Mouse (Mus musculus): ENCODE results near the gene Dlgap5. TPM values are rescaled to one million over a fixed set of nuclear protein-coding genes. Genes with fewer than 3 reads are reported as not detected.

Gene Dlgap5
- 0.96 and 7.9 TPM in 2 replicates for polyA plus RNA-seq (2012; ENCODE audit: low replicate concordance)

GRCm38 (mm10) chr14:47417775-47418665 is at the start of gene Dlgap5:
Gene Dlgap5, minus strand, starts transcription at chr14:47418407.

DNA sequence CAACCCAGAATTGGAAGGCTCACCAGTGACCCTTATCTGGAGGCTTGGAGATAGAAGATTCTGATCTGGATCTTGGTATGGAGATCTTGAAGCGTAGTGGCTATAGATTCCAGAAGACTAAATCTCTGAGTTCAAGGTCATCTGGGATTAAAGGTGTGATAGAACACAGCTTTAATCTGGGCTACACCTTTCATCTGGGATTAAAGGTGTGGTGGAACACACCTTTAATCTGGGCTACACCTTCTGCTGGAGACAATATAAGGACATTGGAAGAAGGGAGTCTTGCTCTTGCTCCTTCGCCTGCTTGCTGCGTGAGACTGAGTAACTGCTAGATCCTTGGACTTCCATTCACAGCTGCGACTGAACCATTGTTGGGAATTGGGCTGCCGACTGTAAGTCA is 31.9 kb upstream of the Dlgap5 start, which contains the start of gene Fbxo34:
Gene Fbxo34, plus strand, starts transcription at position 301 of the 400 bp plus-strand sequence.

GRCm38 (mm10) chr14:47367461-47367860 is 50.7 kb downstream of the Dlgap5 start, which contains the start of gene Lgals3:
Gene Lgals3, plus strand, starts transcription at chr14:47367751.

Other genes starting within 250 kb of the Dlgap5 start
- gene Gch1, start 229.0 kb downstream of the Dlgap5 start, polyA plus RNA-seq (2012; ENCODE audit: low replicate concordance) = 13.9 and 20.5 TPM in 2 replicates
- gene Wdhd1, start 141.6 kb downstream of the Dlgap5 start, polyA plus RNA-seq (2012; ENCODE audit: low replicate concordance) = 0.61 and 2.8 TPM in 2 replicates
- gene Socs4, start 141.5 kb downstream of the Dlgap5 start, polyA plus RNA-seq (2012; ENCODE audit: low replicate concordance) = 4.6 and 5.2 TPM in 2 replicates
- gene Mapk1ip1l, start 120.1 kb downstream of the Dlgap5 start, polyA plus RNA-seq (2012; ENCODE audit: low replicate concordance) = 50.9 and 168 TPM in 2 replicates
- gene Lgals3, start 50.7 kb downstream of the Dlgap5 start, polyA plus RNA-seq (2012; ENCODE audit: low replicate concordance) = 228 and 1,613 TPM in 2 replicates
- gene Fbxo34, start 32.0 kb upstream of the Dlgap5 start, polyA plus RNA-seq (2012; ENCODE audit: low replicate concordance) = 15.0 and 15.3 TPM in 2 replicates
- gene Atg14, start 152.2 kb upstream of the Dlgap5 start, polyA plus RNA-seq (2012; ENCODE audit: low replicate concordance) = 2.4 and 3.1 TPM in 2 replicates
- 0.93 and 7.1 TPM in 2 replicates for gene Ktn1, start 230.0 kb upstream of the Dlgap5 start, polyA plus RNA-seq (2012; ENCODE audit: low replicate concordance)

All from hematopoietic multipotent progenitor cell, adult 10-12 weeks (in vitro differentiated cells).